Mouse (Mus musculus) heart, embryonic 16.5 days (tissue): ENCODE results near the gene Dennd1a. TPM values are rescaled to one million over a fixed set of nuclear protein-coding genes. Genes with fewer than 3 reads are reported as not detected.

Experiments
- ATAC-seq: fragments of 200-750 bp; cut with Nextera tagmentation; replicated peaks from 2 replicates; pipeline ENCODE4 v1.8.0; 2017; ENCODE audit warnings: moderate number of reproducible peaks; ENCODE audit not compliant: insufficient read depth, low FRiP score; ENCODE audit errors: extremely low read depth
- H3K27ac ChIP-seq: fragments of 300-500 bp; sonication (generic); 2 replicates; pipeline ENCODE4 v1.5.1; 2014; ENCODE audit warnings: mild to moderate bottlenecking, low read length, control low read depth, moderate library complexity
- H3K27me3 ChIP-seq: fragments of 300-500 bp; sonication (generic); 2 replicates; pipeline ENCODE4 v1.6.1; 2014; ENCODE audit warnings: low read length, mixed read lengths; ENCODE audit not compliant: control insufficient read depth, insufficient read depth
- H3K36me3 ChIP-seq: fragments of 300-500 bp; sonication (generic); 2 replicates; pipeline ENCODE4 v1.6.1; 2014; ENCODE audit not compliant: control insufficient read depth, insufficient read depth
- H3K4me1 ChIP-seq: fragments of 300-500 bp; sonication (generic); 2 replicates; pipeline ENCODE4 v1.6.1; 2014; ENCODE audit warnings: low read length, mixed read lengths; ENCODE audit not compliant: control insufficient read depth, insufficient read depth
- H3K4me2 ChIP-seq: fragments of 300-500 bp; sonication (generic); 2 replicates; pipeline ENCODE4 v1.6.1; 2014; ENCODE audit warnings: low read depth, mild to moderate bottlenecking, control low read depth, low read length
- H3K4me3 ChIP-seq: fragments of 300-500 bp; sonication (generic); 2 replicates; pipeline ENCODE4 v1.5.1; 2014; ENCODE audit warnings: mild to moderate bottlenecking, control low read depth, low read length
- H3K9ac ChIP-seq: fragments of 300-500 bp; sonication (generic); 2 replicates; pipeline ENCODE4 v1.6.1; 2014; ENCODE audit warnings: low read length, control low read depth
- H3K9me3 ChIP-seq: fragments of 300-500 bp; sonication (generic); replicated peaks from 2 replicates; pipeline ENCODE4 v1.6.1; 2016; ENCODE audit warnings: low read length; ENCODE audit not compliant: control insufficient read depth
- WGBS: fragments of 180-500 bp; shearing (Covaris S2); extraction: QIAGEN DNeasy Blood & Tissue Kit; methylation state at CpG from one replicate; pipeline ENCODE4 v1.1.7; 2014; 5-methylcytosine and 5-hydroxymethylcytosine counted together
- polyA plus RNA-seq: library from polyadenylated mRNA; unstranded; fragments of >200 nt; fragmentation: Nextera tagmentation; extraction: Ambion mirVana; gene quantifications from 2 replicates; pipeline ENCODE4 v1.2.1, GENCODE M21; 2015

The Dennd1a gene
- polyA plus RNA-seq, 1 experiment from 2014 or later = 12.7 TPM

DNA sequence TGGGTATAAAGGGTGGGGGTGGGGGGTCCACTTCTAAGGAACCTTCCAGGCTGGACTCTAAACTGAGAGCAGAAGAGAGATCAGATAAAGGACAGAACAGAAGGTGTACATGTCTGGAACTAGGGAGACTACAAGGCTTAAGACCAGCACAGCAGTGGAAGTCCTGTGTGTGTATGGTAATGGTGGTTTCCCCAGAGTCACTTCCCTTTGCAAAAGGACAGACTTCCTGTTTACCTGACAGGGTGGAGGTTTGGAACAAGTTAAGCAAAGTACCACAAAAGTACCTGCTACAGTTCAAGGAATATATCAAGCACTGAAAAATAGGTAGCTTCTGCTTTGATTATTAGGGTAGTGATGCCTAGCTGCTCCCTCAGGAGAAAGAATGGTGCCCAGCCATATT lies 215.1 kb downstream of the Dennd1a start:
- H3K4me3 ChIP-seq = no peak overlapping the region
- H3K9ac ChIP-seq = no peak overlapping the region
- H3K9me3 ChIP-seq = no peaks in the 10 kb centered on the region
- no peak overlapping the region for H3K27ac ChIP-seq
- no peaks in the 10 kb centered on the region for H3K27me3 ChIP-seq
- no peak for ATAC-seq
- H3K36me3 ChIP-seq = 0 out of 2 replicates have a peak, but pooled peaks cover 2% of the 10 kb centered on the region
- no peaks in the 10 kb centered on the region for H3K4me1 ChIP-seq
- no peak overlapping the region for H3K4me2 ChIP-seq

DNA sequence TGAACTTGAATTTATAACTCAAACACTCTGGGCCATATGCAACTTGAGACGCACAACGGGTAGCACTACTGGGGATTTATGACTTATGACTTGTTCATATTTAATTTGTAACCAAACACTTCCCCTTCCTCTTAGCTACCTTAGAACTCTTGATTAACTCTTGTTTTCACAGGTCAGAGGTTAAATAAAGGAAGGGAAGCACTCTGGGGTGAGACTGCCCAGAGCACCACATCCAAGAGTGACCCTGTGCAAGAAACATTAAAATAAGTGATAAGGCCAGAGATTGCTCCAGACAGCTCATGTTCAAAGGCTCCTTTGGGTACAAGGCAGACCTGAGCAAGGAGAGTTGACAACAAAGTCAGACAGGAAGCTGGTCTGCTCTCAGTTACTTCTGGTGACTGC lies 219.0 kb downstream of the Dennd1a start:
- no peak for ATAC-seq
- 67% methylated on average over 2 of the region's 2 CpGs for WGBS
- Histone ChIP-seq H3K9ac (no peak overlapping the region), H3K9me3 (no peaks in the 10 kb centered on the region), H3K4me3 (no peak overlapping the region), H3K4me2 (no peak overlapping the region), H3K27ac (no peak overlapping the region), H3K27me3 (no peaks in the 10 kb centered on the region), H3K4me1 (no peaks in the 10 kb centered on the region), H3K36me3 (0 out of 2 replicates have a peak, but pooled peaks cover 2% of the 10 kb centered on the region)

DNA sequence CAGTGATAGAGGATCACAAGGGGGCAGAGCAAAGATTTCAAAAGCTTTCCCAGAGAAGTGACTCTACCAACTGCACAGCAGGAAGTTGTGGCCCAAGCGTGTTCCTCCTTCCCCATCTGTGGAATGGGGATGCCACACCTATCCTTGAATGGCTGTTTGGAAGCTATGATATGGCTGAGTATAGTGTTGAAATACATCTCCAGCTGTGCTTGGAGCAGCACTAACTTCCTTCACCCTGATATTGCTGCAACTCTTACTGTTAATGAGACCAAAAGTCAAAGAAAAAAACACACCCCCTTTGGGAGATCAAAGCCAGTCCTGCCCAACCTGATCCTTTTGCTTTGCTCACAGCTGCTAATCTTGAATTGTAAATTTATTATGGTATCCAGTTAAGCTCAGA lies 221.3 kb downstream of the Dennd1a start:
- no peaks in the 10 kb centered on the region for H3K9me3 ChIP-seq
- no peak overlapping the region for H3K4me3 ChIP-seq
- H3K27me3 ChIP-seq = no peaks in the 10 kb centered on the region
- H3K9ac ChIP-seq = no peak overlapping the region
- H3K4me1 ChIP-seq = no peaks in the 10 kb centered on the region; the same call in 1 of the 2 replicates
- WGBS = 71% methylated on average over 1 of the region's 1 CpGs
- H3K27ac ChIP-seq = no peak overlapping the region
- 0 out of 2 replicates have a peak, but pooled peaks cover 2% of the 10 kb centered on the region for H3K36me3 ChIP-seq
- H3K4me2 ChIP-seq = no peak overlapping the region
- ATAC-seq = no peak

DNA sequence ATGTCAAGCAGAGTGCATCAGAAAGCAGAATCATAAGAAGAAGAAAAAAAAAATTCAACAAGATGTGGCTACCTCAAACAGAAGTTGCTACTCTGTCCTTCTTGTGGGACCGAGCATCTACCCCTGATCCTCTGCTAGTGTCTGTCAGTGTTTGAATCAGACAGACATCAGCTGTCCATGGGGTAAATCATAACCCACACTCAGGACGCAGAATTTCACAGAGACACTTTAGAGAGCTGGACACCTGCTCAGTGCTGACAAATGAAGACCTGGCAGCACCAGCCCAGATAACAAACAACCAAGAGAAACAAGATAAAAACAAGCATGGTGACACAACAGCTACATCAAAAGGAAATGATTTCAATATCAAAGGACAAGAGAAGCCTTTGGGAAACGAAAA lies 222.9 kb downstream of the Dennd1a start:
- no peaks in the 10 kb centered on the region for H3K9me3 ChIP-seq
- no peak overlapping the region for H3K9ac ChIP-seq
- no peak overlapping the region for H3K4me3 ChIP-seq
- H3K36me3 ChIP-seq = no peaks in the 10 kb centered on the region
- no peaks in the 10 kb centered on the region; the same call in 1 of the 2 replicates for H3K4me1 ChIP-seq
- WGBS = 48% methylated on average over 3 of the region's 3 CpGs
- ATAC-seq = no peak
- H3K4me2 ChIP-seq = no peak overlapping the region
- H3K27me3 ChIP-seq = no peaks in the 10 kb centered on the region
- H3K27ac ChIP-seq = no peak overlapping the region

DNA sequence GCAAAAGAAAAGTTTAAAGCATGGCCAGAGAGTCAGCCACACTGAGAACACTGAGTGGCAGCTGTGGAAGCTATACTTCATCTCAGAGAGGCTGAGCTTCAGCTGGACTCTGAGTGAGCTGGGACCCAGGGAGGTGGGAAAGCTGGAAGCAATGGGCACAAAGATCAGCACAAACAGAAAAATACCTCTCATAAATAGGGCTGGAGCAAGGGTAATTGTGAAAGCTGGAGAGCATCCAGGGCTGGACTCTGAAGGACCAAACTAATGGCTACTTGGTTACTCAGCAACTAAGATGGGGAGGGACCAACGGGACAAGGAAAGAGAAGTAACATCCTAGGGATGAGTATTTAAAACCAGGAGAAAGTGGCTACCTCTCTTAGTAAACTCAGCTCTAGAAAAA lies 225.0 kb downstream of the Dennd1a start:
- Histone ChIP-seq H3K27ac (no peak overlapping the region), H3K27me3 (no peaks in the 10 kb centered on the region), H3K4me1 (no peaks in the 10 kb centered on the region; the same call in 1 of the 2 replicates), H3K4me2 (no peak overlapping the region), H3K9me3 (no peaks in the 10 kb centered on the region), H3K36me3 (no peaks in the 10 kb centered on the region), H3K9ac (no peak overlapping the region), H3K4me3 (no peak overlapping the region)
- no peak for ATAC-seq
- 64% methylated on average over 1 of the region's 1 CpGs for WGBS

DNA sequence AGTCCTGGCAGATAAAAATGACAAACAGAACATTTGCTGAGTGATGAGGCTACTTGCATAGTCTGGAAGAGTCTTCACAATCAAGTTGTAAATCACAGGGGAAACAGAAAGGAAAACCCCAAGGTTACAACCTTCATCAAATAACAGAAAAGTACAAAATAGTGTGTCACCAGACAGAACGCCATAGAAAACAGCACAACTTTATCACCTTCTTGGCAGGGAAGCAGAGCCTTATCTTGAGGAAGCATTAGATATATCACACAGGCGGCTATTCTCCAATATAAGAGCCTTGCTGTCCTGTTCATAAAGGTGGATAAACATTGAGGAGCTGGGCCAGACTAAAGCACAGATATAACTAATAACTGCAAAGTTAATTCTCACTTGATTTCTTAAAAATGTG lies 225.7 kb downstream of the Dennd1a start:
- no peaks in the 10 kb centered on the region for H3K9me3 ChIP-seq
- H3K27me3 ChIP-seq = no peaks in the 10 kb centered on the region
- no peak overlapping the region for H3K27ac ChIP-seq
- no peak for ATAC-seq
- WGBS = 29% methylated on average over 2 of the region's 2 CpGs
- H3K4me3 ChIP-seq = no peak overlapping the region
- no peaks in the 10 kb centered on the region; the same call in 1 of the 2 replicates for H3K4me1 ChIP-seq
- no peaks in the 10 kb centered on the region for H3K36me3 ChIP-seq
- H3K4me2 ChIP-seq = no peak overlapping the region
- H3K9ac ChIP-seq = no peak overlapping the region

- H3K4me3 ChIP-seq = no peak overlapping the region
- H3K36me3 ChIP-seq = no peaks in the 10 kb centered on the region
- H3K27me3 ChIP-seq = no peaks in the 10 kb centered on the region
- H3K9ac ChIP-seq = no peak overlapping the region
- H3K4me1 ChIP-seq = peaks cover 12% of the 10 kb centered on the region
- no peak overlapping the region for H3K4me2 ChIP-seq
- WGBS = 54% methylated on average over 3 of the region's 3 CpGs
- no peak overlapping the region for H3K27ac ChIP-seq
- no peak; the same call in 1 of the 2 replicates for ATAC-seq
- no peaks in the 10 kb centered on the region for H3K9me3 ChIP-seq
Measured at GRCm38 (mm10) chr2:38052440-38052839, 234.8 kb downstream of the Dennd1a start.

- no peak overlapping the region for H3K4me2 ChIP-seq
- no peak for ATAC-seq
- H3K9ac ChIP-seq = no peak overlapping the region
- H3K27me3 ChIP-seq = no peaks in the 10 kb centered on the region
- H3K4me3 ChIP-seq = no peak overlapping the region
- H3K36me3 ChIP-seq = no peaks in the 10 kb centered on the region
- no peak overlapping the region for H3K27ac ChIP-seq
- peaks cover 12% of the 10 kb centered on the region for H3K4me1 ChIP-seq
- 20% methylated on average over 1 of the region's 1 CpGs for WGBS
- H3K9me3 ChIP-seq = no peaks in the 10 kb centered on the region
Measured at GRCm38 (mm10) chr2:38051485-38052085, 235.6 kb downstream of the Dennd1a start.

DNA sequence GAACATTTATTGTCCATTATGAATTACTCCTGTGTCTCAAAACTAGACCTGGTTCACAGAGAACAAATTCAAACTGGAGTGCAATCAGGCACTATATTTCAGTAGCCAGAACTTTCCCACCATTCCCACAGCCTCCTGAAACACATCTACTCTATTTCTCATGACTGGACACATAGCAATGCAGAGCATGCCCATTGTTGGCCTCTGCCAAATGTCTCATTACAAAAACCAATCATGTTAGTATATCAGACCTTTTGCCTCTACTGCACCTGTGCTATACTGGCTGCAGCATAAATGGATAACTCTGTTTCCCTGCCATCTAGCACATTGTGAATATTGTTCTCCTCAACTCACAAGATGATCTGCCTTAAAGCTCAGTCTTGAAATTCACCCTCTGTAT lies 238.2 kb downstream of the Dennd1a start:
- H3K27ac ChIP-seq = no peak overlapping the region
- H3K4me3 ChIP-seq = no peak overlapping the region
- no peak for ATAC-seq
- H3K27me3 ChIP-seq = no peaks in the 10 kb centered on the region
- no peaks in the 10 kb centered on the region for H3K9me3 ChIP-seq
- H3K4me1 ChIP-seq = peaks cover 12% of the 10 kb centered on the region
- H3K36me3 ChIP-seq = no peaks in the 10 kb centered on the region
- H3K9ac ChIP-seq = no peak overlapping the region
- no peak overlapping the region for H3K4me2 ChIP-seq
